Mouse (Mus musculus) gonadal fat pad, adult 2 months (tissue): Measurements from ENCODE around the gene Dhx33. TPM values are rescaled to one million over a fixed set of nuclear protein-coding genes. Genes with fewer than 3 reads are reported as not detected.

Experiments used
- polyA plus RNA-seq: library from polyadenylated mRNA; depleted of rRNA; stranded (reverse); fragments of >200 nt; gene quantifications from 2 replicates; pipeline ENCODE4 v1.2.3, GENCODE M21; 2012; rRNA removed

Dhx33 gene
- polyA plus RNA-seq, 1 experiment = 30.8 TPM

Other genes with a start within 250 kb of the Dhx33 start
- 2.9 and 3.7 TPM in 2 replicates for gene Zfp3, start 240.2 kb downstream of the Dhx33 start, polyA plus RNA-seq
- 0.65 and 0.92 TPM in 2 replicates for gene Scimp, start 191.9 kb downstream of the Dhx33 start, polyA plus RNA-seq
- gene Rabep1, start 159.7 kb downstream of the Dhx33 start, polyA plus RNA-seq = 4.4 and 5.1 TPM in 2 replicates
- 40.4 and 41.3 TPM in 2 replicates for gene Nup88, start 34.5 kb downstream of the Dhx33 start, polyA plus RNA-seq
- gene Rpain, start 34.2 kb downstream of the Dhx33 start, polyA plus RNA-seq = 24.9 and 31.1 TPM in 2 replicates
- gene C1qbp, start 21.4 kb downstream of the Dhx33 start, polyA plus RNA-seq = 52.6 and 75.7 TPM in 2 replicates
- 4.2 and 5.6 TPM in 2 replicates for gene Mis12, start 15.2 kb upstream of the Dhx33 start, polyA plus RNA-seq
- gene Derl2, start 15.4 kb upstream of the Dhx33 start, polyA plus RNA-seq = 16.4 and 18.7 TPM in 2 replicates
- gene 6330403K07Rik, start 29.1 kb upstream of the Dhx33 start, polyA plus RNA-seq = 2.2 and 4.3 TPM in 2 replicates
- gene Nlrp1a, start 140.3 kb upstream of the Dhx33 start, polyA plus RNA-seq = 0.08 and 0.10 TPM in 2 replicates
- gene Nlrp1b, start 226.3 kb upstream of the Dhx33 start, polyA plus RNA-seq = 0.30 and 0.49 TPM in 2 replicates